Mouse (Mus musculus): ENCODE results near the gene Dlx3.

The Dlx3 gene

DNA sequence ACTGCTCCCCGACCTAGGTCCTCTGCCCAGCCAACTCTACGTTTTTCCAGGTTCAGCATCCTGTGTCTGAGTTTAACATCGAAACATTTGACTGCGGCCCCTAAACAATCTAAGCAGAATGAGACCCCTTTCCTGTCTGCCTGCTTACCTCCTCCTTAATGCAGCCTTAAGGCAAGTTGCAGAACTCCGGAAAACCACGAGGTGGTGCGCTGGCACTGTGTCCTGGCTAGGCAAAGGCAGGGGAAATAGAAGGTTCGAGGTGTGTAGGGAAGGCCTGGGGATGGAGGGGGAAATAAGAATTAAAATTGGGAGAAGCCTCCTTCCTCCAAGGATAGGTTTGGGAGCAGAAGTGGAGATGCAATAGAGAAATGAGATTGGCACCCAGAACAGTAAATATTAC lies 1.4 kb upstream of the Dlx3 start:
- no peak for ATAC-seq (ENCODE audit: insufficient number of reproducible peaks, low FRiP score, low TSS enrichment)

GRCm38 (mm10) chr11:95120633-95121020 lies 708 bp downstream of the Dlx3 start:
- ATAC-seq (ENCODE audit: insufficient number of reproducible peaks, low FRiP score, low TSS enrichment), result no peak

- ATAC-seq (ENCODE audit: insufficient number of reproducible peaks, low FRiP score, low TSS enrichment), result no peak
These were observed 1.5 kb downstream of the Dlx3 start for GRCm38 (mm10) chr11:95121161-95122099.

- ATAC-seq (ENCODE audit: insufficient number of reproducible peaks, low FRiP score, low TSS enrichment), result no peak
These were observed 2.2 kb downstream of the Dlx3 start for GRCm38 (mm10) chr11:95122100-95122489.

GRCm38 (mm10) chr11:95125366-95125948 lies 5.5 kb downstream of the Dlx3 start:
- ATAC-seq (ENCODE audit: insufficient number of reproducible peaks, low FRiP score, low TSS enrichment), result no peak

DNA sequence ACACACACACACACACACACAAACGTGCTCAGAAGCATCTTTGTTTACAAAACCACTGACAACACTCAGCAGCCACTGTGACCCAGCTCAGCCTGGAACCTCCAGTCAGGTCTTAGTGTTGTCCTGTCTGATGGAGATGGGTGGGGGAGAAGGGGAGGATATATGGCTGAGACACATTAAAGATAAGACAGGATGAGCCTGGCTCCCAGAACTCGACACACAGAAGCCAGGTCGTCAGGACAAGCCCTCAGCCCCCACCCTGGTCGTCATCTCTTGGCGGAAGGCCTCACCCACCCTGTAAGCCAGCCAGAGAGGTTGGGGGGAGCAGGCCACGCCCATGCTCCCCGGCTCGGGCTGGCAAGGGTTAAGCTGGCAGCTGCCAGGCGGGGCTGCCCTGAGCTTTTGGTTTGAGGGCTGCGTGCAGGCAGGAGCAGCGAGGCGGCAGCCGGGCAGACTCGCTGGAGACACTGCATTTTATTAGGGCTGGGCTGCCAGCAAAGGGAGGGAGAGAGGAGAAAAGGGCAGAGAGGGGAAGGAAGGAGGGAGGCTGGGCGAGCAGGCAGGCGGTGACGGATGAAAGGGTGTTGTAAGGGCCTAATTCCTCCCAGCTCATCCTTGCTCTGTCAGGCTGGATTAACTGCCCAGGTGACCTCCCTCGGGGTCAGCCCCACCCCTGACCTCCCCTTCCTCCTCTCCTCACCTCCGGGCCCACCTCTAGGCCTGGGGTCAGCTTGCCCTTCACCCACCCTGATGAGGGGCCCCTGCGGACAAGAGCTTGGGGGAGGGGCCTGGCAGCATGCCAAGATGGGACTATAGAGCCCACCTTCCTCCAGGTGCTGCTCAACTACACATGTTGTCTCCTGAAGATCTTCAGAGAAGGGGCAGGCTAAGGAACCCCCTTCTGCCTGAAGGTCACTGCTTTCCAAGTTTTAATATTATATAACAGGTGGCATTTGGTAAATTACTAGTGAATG lies 6.6 kb downstream of the Dlx3 start:
- no peak for ATAC-seq (ENCODE audit: insufficient number of reproducible peaks, low FRiP score, low TSS enrichment)

DNA sequence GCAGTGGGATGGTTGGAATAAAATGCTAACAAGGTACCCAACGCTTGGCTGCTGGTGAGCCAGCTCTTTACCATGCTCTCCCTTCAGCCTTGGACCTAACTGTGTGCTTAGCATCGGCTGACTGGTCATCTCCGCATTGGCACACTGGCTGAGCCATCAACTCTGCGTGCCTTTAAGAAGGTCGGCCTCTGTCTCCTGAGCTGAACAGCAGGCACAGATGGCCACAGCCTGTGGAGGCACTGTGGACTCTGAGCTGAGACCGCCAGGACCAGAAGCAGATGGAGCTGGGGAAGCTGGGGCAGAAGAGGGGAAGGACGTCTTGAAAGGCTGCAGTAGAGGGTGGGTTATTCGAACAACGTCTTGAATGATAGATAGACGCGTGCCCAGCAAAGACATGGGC lies 8.4 kb downstream of the Dlx3 start:
- no peak for ATAC-seq (ENCODE audit: insufficient number of reproducible peaks, low FRiP score, low TSS enrichment)

DNA sequence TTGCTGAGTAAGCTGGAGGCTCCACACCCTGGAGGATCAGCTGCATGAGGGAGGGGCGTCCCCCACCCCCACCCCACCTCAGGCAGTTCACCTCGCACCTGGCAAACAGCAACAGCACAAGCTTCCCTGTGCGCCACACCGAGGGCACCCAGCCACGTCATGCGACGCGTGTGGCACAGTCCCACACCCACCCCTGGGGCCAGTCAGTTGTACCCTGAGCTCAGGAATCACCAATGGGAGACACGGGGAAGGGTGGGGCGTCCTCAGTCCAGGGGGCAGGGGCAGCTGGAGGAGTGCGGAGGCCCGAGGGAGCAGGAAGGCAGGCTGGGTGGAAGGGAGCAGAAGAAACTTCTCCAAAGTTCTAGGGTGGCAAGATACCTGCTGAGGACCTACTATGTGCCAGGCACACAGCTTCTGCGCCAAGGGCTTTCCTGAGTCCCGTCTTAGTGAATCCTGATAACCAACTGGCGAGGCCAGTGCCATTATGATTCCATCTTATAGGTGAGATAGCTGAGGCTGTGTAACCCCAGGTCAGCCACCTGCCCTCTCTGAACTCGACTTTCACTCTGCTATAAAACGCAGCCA lies 10.8 kb downstream of the Dlx3 start:
- ATAC-seq (ENCODE audit: insufficient number of reproducible peaks, low FRiP score, low TSS enrichment), result no peak

DNA sequence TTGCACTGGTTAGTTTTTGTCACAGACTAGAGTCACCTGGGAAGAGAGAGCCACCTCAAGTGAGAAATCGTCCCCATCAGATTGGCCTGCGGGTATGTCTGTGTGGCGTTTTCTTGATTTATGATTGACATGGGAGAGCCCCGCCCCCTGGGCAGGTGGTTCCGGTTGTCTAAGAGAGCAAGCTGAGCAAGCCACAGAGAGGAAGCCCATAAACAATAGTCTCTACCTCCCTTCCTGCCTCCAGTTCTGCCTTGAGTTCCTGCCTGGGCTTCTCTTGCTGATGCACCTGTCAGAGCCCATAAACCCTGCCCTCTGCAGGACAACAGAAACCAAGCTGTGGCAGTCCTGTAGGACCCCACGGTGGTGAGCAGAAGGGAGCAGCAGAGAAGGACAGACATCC lies 13.4 kb downstream of the Dlx3 start:
- no peak for ATAC-seq (ENCODE audit: insufficient number of reproducible peaks, low FRiP score, low TSS enrichment)

DNA sequence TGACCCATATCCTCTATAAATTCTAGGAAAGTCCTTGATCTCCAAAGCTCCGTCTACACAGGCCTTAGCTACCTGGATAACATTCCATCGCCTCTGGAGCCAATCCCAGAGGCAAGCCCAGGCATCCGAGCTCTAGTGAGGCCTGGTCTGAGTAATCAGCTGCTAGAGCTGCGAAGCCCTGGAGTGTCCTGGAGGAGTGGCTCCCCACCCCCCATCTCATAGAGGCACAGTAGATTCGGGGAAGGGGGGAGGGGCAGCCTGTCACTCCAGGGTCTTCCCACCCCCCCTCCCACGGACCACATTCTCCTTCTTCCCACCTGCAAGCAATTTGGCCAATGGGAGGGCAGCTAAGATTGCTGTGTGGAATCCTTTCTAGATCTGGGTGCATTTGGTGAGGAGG lies 17.4 kb downstream of the Dlx3 start:
- ATAC-seq (ENCODE audit: insufficient number of reproducible peaks, low FRiP score, low TSS enrichment), result no peak

DNA sequence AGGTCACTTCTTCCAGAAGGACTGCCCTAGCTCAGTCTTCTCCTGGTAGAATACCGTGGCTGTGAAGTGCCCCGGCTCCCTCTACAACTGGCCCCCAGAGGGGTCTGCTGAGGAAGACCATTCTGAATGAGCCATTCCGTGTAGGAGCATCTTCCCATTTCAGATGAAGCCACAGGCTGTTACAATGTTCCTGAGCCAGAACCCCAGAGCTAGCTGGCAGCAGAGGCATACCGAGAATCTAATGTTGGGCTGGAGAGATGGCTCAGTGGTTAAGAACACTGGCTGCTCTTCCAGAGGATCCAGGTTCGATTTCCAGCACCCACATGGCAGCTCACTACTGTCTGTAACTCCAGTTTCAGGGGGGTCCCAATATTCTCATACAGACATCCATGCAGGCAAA lies 20.0 kb downstream of the Dlx3 start:
- ATAC-seq (ENCODE audit: insufficient number of reproducible peaks, low FRiP score, low TSS enrichment), result no peak

GRCm38 (mm10) chr11:95142258-95142657 lies 22.3 kb downstream of the Dlx3 start:
- ATAC-seq (ENCODE audit: insufficient number of reproducible peaks, low FRiP score, low TSS enrichment), result no peak

DNA sequence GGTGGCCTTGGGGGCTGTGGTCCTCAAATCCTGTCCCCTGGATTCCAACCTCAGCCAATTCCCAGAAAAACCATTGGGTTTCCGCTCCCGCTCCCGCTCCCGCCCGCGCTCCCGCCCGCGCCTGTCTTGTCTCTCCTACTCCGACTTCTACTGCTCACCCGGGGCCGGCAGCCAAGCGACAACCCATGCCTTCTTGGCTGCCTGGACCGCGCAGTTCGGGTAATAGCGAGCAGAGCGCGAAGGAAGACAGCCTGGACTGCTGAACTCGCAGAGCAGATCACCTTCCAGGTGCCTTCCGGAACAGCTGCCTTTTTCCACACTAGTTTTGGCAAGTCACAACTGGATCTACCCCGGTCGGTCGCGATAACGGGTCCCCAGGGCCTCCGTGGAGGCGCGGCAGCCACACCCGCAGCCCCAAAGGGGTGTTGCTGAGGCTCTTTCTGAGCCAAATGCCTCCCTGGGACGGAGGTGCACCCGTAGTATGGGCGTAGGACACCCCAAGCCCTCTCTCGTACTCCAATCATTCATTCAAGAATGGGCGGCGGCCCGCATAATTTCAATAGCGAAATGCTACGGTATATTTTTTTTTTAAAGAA lies 23.2 kb downstream of the Dlx3 start:
- no peak for ATAC-seq (ENCODE audit: insufficient number of reproducible peaks, low FRiP score, low TSS enrichment)

DNA sequence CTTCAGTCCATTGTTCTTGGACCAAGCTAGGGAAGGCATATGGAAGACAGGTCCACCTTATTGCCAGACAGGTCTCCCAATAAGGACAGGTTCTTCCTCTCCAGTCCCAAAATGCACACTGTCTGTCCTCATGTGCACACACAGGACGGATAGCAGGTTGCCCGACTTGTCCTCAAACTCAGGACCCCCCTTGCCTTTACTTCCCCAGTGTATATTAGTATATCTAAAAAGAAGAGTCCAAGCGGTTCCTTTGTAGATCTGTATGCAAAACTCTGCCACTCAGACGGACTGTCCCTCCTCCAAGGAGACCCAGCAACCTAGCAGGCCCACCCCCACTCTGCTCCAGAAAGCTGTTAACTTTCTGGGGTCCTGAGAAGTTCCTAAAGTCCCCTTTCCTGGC lies 23.7 kb downstream of the Dlx3 start:
- no peak for ATAC-seq (ENCODE audit: insufficient number of reproducible peaks, low FRiP score, low TSS enrichment)

GRCm38 (mm10) chr11:95144091-95144945 lies 24.4 kb downstream of the Dlx3 start:
- ATAC-seq (ENCODE audit: insufficient number of reproducible peaks, low FRiP score, low TSS enrichment), result no peak

- no peak for ATAC-seq (ENCODE audit: insufficient number of reproducible peaks, low FRiP score, low TSS enrichment)
These were observed 25.1 kb downstream of the Dlx3 start for GRCm38 (mm10) chr11:95144946-95145483.

DNA sequence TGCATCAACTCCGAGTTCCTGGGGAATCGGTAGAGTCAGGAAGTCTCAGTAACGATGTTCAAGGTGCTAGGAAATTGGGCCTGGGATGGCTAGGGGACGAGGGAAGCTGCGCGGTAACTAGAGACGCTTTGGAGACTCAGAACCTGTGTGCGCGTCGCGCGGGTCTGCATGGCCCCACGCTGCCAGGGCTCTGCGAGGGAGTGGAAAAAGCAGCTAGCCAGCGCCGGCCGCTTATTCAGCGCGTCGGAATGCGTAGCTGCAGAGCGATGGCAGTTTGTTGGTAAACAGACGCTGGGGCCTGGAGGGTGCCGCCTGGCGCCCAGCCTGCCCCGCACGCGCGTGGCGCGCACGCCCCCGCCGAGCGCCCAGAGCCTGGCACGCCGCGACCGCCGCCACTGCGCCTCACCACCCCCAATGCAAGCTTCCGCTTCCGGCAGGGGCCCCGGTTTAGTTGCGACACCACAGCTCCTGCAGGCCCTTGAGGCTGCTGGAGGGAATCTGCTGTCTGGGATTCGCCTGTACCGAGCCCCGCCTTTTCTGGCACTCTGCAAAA lies 26.0 kb downstream of the Dlx3 start, which contains the start of gene Dlx4:
Dlx4 (minus strand) TSS at position 413 of the 553 bp plus-strand sequence.
- no peak for ATAC-seq (ENCODE audit: insufficient number of reproducible peaks, low FRiP score, low TSS enrichment)

GRCm38 (mm10) chr11:95148754-95149153 lies 28.8 kb downstream of the Dlx3 start:
- no peak for ATAC-seq (ENCODE audit: insufficient number of reproducible peaks, low FRiP score, low TSS enrichment)
